Mouse (Mus musculus) embryonic fibroblast, embryonic 13.5 days (primary cell): Measurements from ENCODE around the gene Cntn4.

ENCODE experiments used
- CTCF ChIP-seq: IDR thresholded peaks from 2 replicates; pipeline ENCODE4 v1.5.1; 2011; ENCODE audit warnings: mild to moderate bottlenecking, control low read depth, low read length, moderate library complexity, borderline replicate concordance; ENCODE audit not compliant: insufficient read depth
- POLR2A ChIP-seq: IDR thresholded peaks from 2 replicates; pipeline ENCODE4 v1.6.1; 2011; ENCODE audit warnings: low read depth, mild to moderate bottlenecking, control low read depth, low read length, moderate library complexity

DNA sequence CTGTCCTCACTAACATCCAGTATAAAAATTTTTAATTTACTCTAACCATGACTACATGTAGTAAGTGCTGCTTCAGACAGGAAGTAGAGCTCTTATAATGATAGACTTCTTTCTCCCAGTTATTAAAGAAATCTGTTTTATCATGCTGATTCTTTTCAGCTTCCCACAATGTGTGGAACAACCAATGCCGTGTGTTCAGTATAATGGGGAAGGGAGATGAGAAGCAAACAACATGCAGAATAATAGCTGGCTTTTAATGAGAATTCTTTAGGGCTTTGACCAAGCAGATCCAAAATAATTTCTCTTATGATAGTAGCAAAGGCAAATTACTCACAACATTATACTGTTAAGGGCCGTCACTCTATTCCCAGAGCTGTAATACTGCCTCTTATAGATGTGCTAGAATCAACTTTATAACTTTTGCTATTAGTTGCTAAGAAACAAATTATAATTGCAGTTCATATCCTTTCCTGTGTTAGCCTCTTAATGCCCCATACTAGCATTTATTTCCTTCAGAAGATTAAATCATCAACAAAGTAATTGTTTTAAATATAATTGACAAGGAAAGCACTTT lies 710.5 kb downstream of the Cntn4 start:
- TF ChIP-seq CTCF: no peak
- no peak for TF ChIP-seq POLR2A
